Mouse (Mus musculus): Measurements from ENCODE around the gene Heyl.

Gene Heyl

DNA sequence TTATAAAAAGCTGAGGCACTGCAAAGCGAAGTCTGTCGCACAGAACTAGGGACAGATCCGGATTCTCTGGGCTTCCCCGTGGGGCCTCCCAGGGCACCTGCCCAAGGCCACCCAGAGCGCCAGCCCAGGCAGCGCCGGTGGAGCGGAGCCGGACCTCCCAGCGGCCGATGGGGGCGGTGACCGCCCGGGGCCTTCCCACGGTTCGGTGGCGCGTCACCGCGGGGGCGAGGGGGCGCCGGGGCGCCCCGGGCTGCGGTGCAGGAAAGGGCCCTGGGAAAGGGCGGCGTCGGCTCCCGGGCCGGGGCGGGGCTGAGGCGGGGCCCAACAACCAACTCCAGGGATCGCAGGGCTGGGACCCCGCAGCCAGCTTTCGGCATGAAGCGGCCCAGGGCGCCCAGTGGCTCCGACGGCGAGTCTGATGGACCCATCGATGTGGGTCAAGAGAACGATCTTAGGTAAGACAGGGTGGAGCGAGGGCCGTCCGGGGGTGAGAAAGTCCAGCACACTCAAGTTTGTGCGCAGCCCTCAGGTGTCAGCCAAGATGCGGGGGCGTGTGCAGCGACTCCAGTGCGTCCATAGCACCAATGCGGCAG lies at the start of gene Heyl:
Gene Heyl, plus strand, starts transcription at position 65 of the 593 bp plus-strand sequence.
- DNase-seq (ENCODE audit: low spot score in 2 of 2): peak in 1 of 2 experiments; percentile 24

DNA sequence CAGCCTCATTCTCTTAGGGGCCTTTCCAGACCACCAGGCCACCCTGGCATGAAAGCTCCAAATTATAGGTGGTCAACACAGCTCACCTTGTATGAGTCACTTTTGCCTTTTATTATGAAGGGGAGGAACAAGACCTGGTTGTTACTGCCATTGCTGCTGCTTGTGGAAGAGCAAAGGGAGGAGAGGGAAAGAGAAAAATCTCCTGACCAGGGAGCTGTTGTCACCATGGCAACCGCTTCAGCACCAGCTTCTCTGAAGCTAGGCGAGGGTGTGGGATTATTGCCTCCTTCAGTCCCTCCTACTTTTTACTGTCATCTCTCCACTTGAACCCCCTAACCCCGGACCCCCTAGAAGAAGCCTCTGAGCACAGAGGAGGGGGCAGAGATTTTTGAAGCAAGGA lies 48.5 kb upstream of the Heyl start:
- no peak for DNase-seq (ENCODE audit: low spot score in 2 of 2)

DNA sequence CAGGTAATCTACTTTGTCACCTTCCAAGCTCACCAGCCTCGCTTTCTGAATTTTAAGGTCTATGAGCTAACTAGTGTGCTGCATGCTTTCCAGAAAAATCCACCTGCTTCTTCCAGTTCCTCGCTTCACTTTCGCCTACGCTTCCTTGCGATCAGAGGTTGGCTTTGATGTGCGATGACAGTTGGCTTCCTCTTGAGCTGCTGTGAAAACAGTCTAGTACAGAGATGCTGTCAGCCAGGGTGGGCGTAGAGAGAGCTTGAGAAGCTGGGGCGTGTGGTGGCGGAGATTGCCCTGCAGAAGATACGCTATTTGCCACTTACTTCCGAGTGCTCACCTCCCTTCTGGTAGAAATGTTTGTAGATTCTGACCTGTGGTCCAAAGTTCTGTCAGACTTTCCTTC lies 41.0 kb upstream of the Heyl start:
- DNase-seq (ENCODE audit: low spot score in 2 of 2): no peak

DNA sequence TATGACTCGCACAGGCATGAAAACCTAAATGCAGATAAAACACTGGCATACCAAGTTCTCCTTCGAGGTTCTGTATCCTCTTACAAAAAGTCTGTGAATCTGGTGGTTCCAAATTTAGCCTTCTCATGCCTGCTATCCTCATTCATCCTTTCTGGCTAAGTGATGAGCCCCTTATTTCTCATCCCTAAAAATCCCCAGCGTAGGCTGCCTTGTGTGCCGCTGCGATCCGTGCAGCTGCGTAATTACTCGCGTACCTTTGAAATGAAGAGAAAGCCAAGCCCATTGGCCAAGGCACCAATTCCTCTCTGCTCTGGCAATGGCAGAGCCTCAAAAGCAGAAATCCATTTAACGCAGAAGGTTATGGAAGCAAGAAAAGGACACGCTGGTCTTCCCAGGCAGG lies 39.6 kb upstream of the Heyl start:
- no peak for DNase-seq (ENCODE audit: low spot score in 2 of 2)

DNA sequence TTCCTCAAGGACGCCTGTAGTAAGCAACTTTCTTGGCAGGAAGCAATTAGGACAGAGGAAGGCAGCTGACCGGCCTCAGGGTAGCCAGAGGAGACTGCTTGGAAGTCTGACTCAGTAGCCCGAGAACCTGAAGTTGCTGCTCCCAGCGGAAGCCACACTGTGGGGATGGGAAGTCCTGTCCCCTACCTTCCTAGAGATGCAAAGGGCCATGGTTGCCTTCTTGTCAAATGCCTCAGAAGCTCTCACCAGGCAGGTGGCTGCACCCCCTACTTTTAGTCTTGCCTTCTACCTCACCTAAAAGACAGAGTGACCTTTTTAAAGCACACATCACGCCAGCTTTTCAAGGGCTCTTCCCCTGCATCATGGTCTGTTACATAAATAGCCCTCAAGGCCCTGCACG lies 36.7 kb upstream of the Heyl start:
- DNase-seq (ENCODE audit: low spot score in 2 of 2): no peak

DNA sequence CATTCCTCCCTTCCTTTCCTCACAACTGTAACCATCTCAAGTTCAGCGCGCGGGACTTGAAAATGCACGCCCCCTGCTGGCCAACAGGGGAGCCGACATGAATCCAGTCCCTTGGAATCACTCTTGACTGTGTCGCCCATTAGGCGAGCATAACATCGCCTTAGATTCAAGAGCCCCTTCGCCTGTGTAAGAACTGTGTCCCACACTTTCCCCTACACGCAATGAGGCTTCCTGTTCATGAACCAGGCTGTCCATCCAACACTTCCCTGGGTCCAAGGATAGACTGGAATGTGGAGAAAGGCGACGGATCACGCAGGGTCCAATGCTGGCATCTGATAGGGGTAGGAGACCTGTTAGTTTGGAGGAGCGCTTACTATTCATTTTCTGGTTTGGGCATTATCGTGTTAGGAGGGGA lies 32.6 kb upstream of the Heyl start:
- DNase-seq (ENCODE audit: low spot score in 2 of 2): peak; percentile 24 to 78

DNA sequence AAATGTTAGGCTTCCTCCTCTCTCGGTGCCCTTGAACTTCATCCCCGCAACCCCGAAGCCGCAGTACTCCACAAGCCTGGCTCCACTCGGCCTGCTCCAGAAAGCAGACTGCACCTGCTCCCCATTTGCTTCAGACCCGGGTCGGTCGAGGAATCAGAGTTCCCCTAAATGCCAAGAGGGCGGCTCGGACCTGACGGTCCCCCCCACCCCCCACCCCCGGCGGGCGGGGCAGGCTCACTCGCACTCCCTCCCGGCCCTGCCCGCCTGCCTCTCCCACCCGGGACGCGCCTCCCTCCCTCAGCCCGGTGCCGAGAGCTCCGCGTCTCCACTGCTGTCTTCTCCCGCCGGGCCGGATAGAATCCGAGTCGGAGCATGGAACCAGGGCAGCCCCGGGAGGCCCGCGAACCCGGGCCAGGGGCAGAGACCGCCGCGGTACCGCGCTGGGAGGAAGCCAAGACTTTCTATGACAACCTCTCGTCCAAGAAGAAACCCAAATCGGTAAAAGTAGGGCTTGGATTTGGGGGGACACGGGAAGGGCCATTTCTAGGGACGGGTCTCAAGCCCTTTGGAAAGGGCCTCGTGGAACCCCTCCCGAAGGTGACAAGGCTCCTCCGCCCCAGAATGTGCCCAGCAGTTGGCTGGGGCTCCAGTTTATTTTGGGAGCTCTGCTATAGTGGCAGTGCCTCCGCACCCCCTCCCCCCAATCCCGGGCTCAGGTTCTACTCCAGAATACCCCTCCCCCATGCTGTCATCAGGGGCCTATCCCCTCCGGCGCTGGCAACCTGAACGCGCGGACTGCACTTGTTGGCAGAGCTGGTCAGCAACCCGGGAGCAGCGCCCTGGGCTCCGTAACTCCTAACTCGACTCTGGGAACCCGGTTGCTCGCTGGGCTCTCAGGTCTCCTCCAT lies 31.9 kb upstream of the Heyl start, which contains the start of gene Nt5c1a:
Gene Nt5c1a, plus strand, starts transcription at position 319 of the 908 bp plus-strand sequence.
- no peak for DNase-seq (ENCODE audit: low spot score in 2 of 2)

DNA sequence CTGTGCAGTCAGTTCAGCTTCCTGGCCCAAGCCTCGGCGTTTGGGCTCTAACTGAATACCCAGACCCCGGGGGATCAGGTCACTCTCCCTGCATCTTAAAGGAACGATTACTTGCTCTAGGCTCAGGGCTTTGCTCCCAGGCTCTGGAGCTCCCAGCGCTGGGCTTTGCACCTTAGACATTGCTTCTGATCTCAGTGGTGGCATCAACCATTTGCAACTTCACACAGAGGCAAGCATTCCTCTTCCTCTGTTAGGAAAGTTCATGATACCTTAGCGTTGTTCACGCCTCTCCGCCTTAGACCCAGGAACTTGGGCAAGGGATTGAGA lies 31.3 kb upstream of the Heyl start:
- no peak for DNase-seq (ENCODE audit: low spot score in 2 of 2)

DNA sequence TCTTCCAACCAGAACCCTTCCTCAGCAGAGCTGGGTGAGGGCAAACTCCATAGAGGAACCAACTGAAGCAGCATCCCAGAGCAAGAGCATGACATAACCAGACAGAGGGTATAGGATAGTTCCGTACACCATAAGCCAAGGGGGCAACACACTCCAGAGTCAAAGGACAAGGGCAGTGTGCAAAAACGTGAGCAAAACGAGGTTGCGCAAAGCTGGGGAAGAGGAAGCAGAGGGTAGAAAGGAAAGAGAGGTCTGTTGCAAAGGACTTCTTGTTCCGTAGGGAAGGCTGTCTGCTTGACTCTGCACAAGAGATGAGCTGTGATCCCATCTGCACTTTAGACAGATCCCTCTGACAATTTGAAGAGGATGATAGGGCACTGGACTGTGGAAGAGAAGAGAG lies 26.0 kb upstream of the Heyl start:
- DNase-seq (ENCODE audit: low spot score in 2 of 2): no peak

DNA sequence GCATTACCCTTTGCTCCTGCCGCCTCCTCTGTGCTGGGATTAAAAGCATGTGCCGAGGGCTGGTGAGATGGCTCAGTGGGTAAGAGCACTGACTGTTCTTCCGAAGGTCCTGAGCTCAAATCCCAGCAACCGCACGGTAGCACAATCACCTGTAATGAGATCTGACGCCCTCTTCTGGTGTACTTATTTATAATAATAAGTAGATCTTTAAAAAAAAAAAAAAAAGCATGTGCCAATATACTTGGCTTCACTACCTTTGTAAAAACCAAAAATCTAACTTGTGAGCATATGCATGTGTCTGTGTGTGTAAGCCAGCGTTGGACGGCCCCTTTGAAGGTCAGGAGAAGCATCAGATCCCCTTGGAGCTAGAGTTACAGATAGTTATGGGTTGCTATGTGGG lies 22.4 kb upstream of the Heyl start:
- DNase-seq (ENCODE audit: low spot score in 2 of 2): no peak

DNA sequence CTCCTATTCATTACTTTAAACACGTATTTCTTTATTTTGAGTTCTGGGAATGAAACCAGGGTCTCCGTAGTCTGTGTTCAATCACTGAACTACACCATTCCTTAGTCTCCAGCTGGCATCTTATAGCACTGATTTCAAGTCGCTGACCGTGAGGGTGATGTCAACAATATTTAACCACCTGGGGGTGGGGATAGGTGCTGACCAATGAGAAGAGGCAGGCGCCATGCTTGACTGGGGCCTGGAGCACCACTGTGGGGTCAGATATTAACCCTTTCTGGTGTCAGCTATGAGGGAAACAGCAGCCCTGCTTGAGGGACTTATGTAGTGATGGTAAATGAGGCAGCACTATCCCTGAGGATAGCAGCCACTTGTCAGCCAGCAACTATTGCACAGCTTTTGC lies 21.9 kb upstream of the Heyl start:
- no peak for DNase-seq (ENCODE audit: low spot score in 2 of 2)

DNA sequence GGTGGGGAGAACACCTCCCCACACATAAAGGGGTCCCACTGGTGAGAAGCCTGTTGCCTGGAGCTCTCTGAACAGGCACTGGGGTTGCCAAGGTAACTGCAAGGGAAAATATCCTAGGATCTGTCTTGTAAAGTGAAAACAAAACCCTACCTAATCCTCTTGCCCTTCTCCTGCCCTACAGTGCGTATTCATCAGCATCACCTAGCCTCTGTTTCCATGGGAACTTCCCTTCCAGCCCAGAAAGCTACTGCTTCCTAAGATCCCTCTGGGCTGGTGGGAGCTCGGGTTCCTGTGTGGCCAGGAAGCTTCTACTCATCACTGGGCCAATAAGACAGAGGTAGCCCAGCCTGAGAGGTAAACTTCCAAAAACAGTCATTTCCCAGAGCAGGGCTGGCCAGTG lies 21.0 kb upstream of the Heyl start:
- no peak for DNase-seq (ENCODE audit: low spot score in 2 of 2)

DNA sequence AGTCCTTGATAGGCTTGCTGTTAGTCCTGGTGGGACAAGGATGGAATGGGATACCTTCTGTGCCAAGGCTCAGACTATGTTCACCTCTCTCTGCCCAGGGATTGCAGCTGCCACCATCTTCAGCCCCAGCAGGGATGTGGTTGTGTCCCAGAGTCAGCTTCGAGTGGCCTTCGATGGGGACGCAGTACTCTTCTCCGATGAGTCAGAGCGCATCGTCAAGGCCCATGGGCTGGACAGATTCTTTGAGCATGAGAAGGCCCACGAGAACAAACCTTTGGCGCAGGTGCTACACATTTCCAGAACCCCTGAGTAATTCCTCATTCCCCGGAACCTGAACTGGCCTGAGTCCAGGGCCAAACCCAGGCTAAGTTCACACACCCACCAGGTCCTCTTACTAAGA lies 19.4 kb upstream of the Heyl start:
- no peak for DNase-seq (ENCODE audit: low spot score in 2 of 2)

DNA sequence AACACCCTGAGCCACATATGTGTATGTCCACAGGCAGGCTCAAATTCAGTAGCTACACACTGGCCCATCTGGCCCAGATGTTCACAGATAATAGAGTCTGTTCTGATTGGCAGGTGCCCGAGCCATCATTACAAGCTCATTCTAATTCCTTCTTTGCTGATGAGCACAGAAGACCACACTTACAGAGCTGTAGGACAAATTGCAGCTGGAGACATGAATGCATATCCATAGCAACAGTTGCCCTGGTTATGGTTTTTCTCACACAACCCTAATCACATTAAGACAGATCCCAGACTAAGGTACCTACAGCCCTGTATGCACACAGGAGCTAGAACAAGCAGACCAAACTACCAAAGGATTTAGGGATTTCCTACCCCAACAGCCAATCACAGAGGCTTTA lies 18.0 kb upstream of the Heyl start:
- no peak for DNase-seq (ENCODE audit: low spot score in 2 of 2)

DNA sequence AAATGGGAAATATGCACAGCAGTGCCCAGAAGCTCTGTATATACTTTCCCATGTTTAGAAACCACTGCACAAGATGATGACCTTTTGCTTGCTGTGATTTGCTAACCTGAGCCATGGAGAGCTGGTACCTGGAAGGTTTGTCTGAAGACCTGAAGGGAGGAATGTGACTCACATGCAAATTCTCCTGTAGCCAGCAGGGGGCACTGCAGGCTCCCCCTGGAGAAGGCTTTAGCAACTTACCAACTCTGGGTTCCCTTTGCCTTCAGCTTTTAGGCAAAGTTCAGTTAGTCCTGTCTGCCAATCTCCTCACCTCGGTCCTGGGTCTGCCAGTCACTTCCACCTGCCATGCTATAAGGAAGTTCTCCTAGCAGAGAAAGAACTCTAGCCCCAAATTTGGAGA lies 16.6 kb upstream of the Heyl start:
- peak; percentile 27 to 74 for DNase-seq (ENCODE audit: low spot score in 2 of 2)

DNA sequence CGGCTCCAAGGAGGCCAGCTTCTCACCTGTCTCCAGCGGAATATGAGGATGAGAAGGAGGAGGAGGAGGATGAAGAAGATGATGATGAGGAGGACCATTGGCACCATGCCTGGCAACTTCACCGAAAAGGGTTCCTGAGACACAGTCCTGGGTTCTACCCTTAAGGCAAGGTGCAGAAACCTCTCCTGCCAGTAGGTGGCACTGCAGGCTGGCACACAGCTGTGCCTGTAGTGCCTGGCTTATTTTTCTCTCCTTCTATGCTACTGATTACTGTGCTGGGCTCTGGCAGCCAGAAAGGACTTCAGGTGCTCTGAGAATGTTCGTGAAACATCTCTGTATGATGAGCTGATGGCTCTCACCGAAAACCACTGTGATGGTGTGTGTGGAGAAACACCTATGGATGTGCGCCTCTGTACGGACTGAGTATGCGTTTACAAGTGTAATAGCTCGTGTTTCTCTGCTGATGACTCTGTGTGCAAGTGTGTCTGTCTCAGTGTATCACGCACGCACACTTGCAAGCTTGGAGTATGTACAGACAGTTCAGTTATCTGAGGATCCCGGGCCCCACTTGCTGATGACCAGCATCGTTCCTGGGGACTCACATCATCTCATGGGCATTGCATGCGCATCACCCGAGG lies 13.5 kb upstream of the Heyl start:
- peak; percentile 66 to 86 for DNase-seq (ENCODE audit: low spot score in 2 of 2)

DNA sequence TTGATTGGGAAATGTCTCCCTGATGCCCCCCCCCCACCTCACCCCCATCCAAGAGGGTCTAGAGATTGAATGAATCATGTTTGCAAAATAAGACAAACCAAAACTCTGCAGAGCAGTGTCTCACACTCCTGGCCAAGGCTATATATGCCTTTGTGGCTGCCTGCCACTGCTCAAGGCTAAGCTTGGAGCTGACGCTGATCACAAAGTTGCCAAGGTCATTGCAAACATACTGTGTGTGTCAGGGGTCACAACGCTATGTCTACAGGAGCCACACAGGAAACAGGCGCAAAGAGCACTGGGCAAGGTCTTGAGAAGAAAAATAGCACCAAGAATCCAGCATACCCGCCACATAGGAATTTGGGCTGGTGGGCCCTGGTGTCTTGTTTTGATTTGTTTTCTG lies 12.7 kb upstream of the Heyl start:
- DNase-seq (ENCODE audit: low spot score in 2 of 2): no peak

DNA sequence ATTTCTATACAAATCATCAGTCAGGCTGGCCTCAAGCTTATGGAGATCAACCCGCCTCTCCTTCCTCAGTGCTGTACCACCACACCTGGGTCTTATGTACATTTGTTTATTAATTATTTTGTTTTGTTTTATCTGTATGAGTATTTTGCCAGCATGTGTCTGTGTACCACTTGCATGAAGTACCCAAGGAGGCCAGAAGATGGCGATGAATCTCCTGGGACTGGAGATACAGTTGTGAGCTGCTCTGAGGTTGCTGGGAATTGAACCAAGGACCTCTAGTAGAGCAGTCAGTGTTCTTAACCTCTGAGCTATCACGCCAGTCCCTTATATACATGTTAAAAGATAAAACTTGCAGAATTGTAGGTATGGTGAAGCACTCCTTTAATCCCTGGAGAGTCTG lies 10.0 kb upstream of the Heyl start:
- DNase-seq (ENCODE audit: low spot score in 2 of 2): no peak

DNA sequence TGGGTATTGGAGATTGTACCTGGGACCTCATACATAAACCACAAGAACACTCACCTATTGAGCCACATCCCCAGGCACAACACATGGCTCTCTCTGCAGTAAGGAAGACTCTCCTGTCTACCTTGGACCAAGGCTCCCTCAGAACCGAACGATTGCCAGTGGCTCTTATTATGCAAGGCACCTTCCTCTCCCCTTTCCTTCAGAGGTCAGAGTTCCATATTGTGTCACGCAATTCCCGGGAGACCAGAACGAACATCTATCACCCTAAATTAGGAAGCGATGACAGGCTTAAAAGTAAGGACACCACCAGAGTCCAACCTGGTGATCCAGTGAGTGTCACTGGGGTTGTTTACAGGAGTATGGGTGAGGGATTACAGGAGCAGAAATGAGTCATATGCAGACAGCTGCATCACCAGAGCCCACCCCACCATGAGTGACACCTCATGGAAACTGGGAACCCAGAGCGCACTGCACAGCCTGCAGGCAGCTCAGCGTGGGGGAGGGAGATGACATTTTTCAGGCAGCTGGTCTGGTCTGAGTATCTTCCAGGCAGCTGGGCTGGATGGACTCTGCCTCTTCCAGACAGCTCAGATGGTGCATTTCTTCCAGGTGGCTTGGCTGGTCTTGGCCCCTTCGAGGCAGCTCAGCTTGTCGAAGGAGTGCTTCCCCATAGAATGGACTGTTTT lies 7.5 kb upstream of the Heyl start:
- DNase-seq (ENCODE audit: low spot score in 2 of 2): no peak

DNA sequence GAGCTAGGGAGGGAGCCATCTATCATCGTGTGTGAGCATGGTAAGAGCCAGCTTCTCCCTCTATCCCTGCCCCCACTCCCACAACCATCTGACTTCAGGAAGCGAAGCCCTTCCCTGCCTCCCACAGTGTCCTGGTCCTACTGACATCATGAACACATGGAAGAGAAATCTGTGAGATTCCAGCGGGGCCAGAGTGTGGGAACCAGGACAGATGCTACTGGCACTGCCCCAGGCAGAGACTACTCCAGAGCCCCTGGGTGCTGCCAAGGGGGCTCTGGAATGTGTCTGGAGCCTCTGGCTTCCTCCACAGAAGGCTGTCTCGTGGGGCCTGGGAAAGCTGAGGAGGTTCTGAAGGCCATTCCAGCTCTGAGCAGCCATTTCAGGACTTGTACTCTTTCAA lies 5.6 kb upstream of the Heyl start:
- no peak for DNase-seq (ENCODE audit: low spot score in 2 of 2)

DNA sequence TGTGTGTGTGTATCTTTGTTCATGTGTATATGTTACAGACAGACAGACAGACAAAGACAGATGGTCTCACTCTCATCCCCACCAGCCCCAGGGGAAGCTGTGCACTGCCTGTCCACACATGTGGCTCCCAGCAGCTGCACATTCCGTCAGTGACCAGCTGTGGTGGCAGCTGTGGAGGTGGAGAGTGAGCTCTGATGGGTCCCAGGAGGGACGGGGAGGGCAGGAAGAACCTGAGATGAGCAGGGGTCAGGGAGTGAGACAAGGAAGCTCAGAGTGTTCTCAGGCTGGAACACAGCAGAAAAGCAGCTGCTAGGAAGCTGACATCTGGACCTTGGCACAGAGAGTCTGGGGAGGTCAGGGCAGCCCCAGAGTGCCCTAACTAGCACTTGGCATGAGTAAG lies 5.1 kb upstream of the Heyl start:
- no peak for DNase-seq (ENCODE audit: low spot score in 2 of 2)

DNA sequence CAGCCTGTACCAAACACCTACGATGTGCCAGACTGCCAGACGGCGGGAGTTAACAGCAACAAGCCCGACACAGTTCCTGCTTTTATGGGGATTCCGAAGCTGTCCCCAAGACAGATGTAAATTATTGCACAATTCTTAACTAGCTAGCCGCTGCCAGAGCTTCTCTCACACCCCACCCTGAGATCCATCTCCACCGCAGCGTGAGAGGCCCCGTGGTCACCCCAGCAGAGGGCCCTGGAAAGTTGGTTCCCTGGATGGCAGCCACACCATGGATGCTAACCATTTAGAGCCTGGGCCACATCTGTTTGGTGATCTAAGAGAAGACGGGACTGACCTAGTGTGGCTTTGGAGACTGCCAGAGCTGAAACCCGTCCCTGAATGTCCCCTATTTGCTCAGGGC lies 4.2 kb upstream of the Heyl start:
- no peak for DNase-seq (ENCODE audit: low spot score in 2 of 2)

DNA sequence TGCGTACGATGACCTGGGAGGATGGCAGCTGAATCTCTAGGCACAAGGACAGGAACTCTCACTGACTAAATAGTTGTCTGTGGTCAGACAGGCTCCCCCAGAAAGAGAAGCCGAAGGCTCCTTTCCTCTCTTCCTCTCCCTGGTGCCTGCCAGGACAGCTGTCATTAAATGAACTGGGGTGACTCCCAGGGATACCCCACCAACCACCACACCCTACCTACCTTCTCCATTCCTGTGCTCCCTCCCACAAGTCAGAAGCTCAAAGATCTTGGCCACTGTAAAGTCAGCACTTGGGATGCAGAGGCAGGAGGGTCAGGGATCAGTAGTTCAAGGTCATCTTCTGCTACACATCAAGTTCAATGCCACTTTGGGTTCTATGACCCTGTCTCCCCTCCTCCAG lies 515 bp upstream of the Heyl start:
- DNase-seq (ENCODE audit: low spot score in 2 of 2): no peak

Data from spleen, postnatal 4 days (tissue).